Mouse (Mus musculus): Measurements from ENCODE around the gene Cpt1a. TPM values are rescaled to one million over a fixed set of nuclear protein-coding genes. Genes with fewer than 3 reads are reported as not detected.
A peak's percentile ranks its signal among the peaks of the same experiment; 100 is the strongest.

Gene Cpt1a
- polyA plus RNA-seq (2014; fragmentation: Nextera tagmentation; extraction: Ambion mirVana): 14.5 and 15.1 TPM in 2 replicates

GRCm38 (mm10) chr19:3322261-3322969, at the start of gene Cpt1a:
Gene Cpt1a, plus strand, starts transcription at chr19:3322334.
- peak within 1 kb of the TSS; percentile 66 for H3K9ac ChIP-seq (ENCODE audit: low read length)
- H3K4me1 ChIP-seq (ENCODE audit: control insufficient read depth, insufficient read depth, low read length): peaks cover 20% of the 10 kb centered on the region
- DNase-seq (ENCODE audit: low spot score) (peak; percentile 22), ATAC-seq (no peak)
- H3K27me3 ChIP-seq (replicated peaks; ENCODE audit: control insufficient read depth, insufficient read depth, low read length): peaks cover 25% of the 10 kb centered on the region
- 6% methylated on average over 26 of the region's 26 CpGs for WGBS
- peak within 1 kb of the TSS; percentile 87 for H3K4me2 ChIP-seq (ENCODE audit: low read length)
- no peak within 1 kb of the TSS for H3K27ac ChIP-seq (ENCODE audit: low read depth, low read length)
- peak within 1 kb of the TSS; percentile 50 for H3K4me3 ChIP-seq (ENCODE audit: low read depth, low read length)
- no peaks in the 10 kb centered on the region for H3K36me3 ChIP-seq (ENCODE audit: control insufficient read depth, insufficient read depth, low read length)
- no peaks in the 10 kb centered on the region for H3K9me3 ChIP-seq (replicated peaks; ENCODE audit: control insufficient read depth, low read length)

GRCm38 (mm10) chr19:3273331-3273730, 48.8 kb upstream of the Cpt1a start:
- no peaks in the 10 kb centered on the region for H3K27me3 ChIP-seq (replicated peaks; ENCODE audit: control insufficient read depth, insufficient read depth, low read length)
- H3K27ac ChIP-seq (ENCODE audit: low read depth, low read length): no peak overlapping the region
- WGBS: 95% methylated on average over 9 of the region's 9 CpGs
- DNase-seq (ENCODE audit: low spot score) (no peak), ATAC-seq (no peak)
- H3K36me3 ChIP-seq (ENCODE audit: control insufficient read depth, insufficient read depth, low read length): peaks cover 94% of the 10 kb centered on the region
- no peak overlapping the region for H3K9ac ChIP-seq (ENCODE audit: low read length)
- H3K4me1 ChIP-seq (ENCODE audit: control insufficient read depth, insufficient read depth, low read length): no peaks in the 10 kb centered on the region
- H3K9me3 ChIP-seq (replicated peaks; ENCODE audit: control insufficient read depth, low read length): no peaks in the 10 kb centered on the region
- no peak overlapping the region for H3K4me2 ChIP-seq (ENCODE audit: low read length)
- H3K4me3 ChIP-seq (ENCODE audit: low read depth, low read length): no peak overlapping the region

GRCm38 (mm10) chr19:3275744-3276365, 46.3 kb upstream of the Cpt1a start:
- no peaks in the 10 kb centered on the region for H3K4me1 ChIP-seq (ENCODE audit: control insufficient read depth, insufficient read depth, low read length)
- 93% methylated on average over 3 of the region's 3 CpGs for WGBS
- no peak overlapping the region for H3K4me3 ChIP-seq (ENCODE audit: low read depth, low read length)
- no peaks in the 10 kb centered on the region for H3K27me3 ChIP-seq (replicated peaks; ENCODE audit: control insufficient read depth, insufficient read depth, low read length)
- no peak overlapping the region for H3K9ac ChIP-seq (ENCODE audit: low read length)
- ATAC-seq (no peak), DNase-seq (ENCODE audit: low spot score) (no peak)
- H3K4me2 ChIP-seq (ENCODE audit: low read length): no peak overlapping the region
- H3K36me3 ChIP-seq (ENCODE audit: control insufficient read depth, insufficient read depth, low read length): peaks cover 88% of the 10 kb centered on the region
- no peak overlapping the region for H3K27ac ChIP-seq (ENCODE audit: low read depth, low read length)
- no peaks in the 10 kb centered on the region for H3K9me3 ChIP-seq (replicated peaks; ENCODE audit: control insufficient read depth, low read length)

- 81% methylated on average over 4 of the region's 4 CpGs for WGBS
- H3K36me3 ChIP-seq (ENCODE audit: control insufficient read depth, insufficient read depth, low read length): peaks cover 51% of the 10 kb centered on the region
Observed at GRCm38 (mm10) chr19:3281886-3282285, 40.2 kb upstream of the Cpt1a start.

GRCm38 (mm10) chr19:3282572-3283467, 39.3 kb upstream of the Cpt1a start, which contains the start of the genes Mrpl21 and Ighmbp2:
Gene Mrpl21, plus strand, starts transcription at chr19:3282901.
Gene Ighmbp2, minus strand, starts transcription at chr19:3283017.
- Histone ChIP-seq H3K4me1 (ENCODE audit: control insufficient read depth, insufficient read depth, low read length) (peaks cover 15% of the 10 kb centered on the region), H3K9ac (ENCODE audit: low read length) (peak within 1 kb of the TSS; percentile 89), H3K27ac (ENCODE audit: low read depth, low read length) (peak within 1 kb of the TSS; percentile 71; the same call in 1 of the 2 replicates), H3K4me3 (ENCODE audit: low read depth, low read length) (peak within 1 kb of the TSS; percentile 77), H3K4me2 (ENCODE audit: low read length) (peak within 1 kb of the TSS; percentile 80), H3K9me3 (replicated peaks; ENCODE audit: control insufficient read depth, low read length) (no peaks in the 10 kb centered on the region), H3K36me3 (ENCODE audit: control insufficient read depth, insufficient read depth, low read length) (peaks cover 51% of the 10 kb centered on the region), H3K27me3 (replicated peaks; ENCODE audit: control insufficient read depth, insufficient read depth, low read length) (no peaks in the 10 kb centered on the region)
- ATAC-seq (peak; percentile 97), DNase-seq (ENCODE audit: low spot score) (peak; percentile 95)
- WGBS: under 1% methylated on average over 49 of the region's 49 CpGs

More at GRCm38 (mm10) chr19:3281886-3282285, 40.2 kb upstream of the Cpt1a start:
- Histone ChIP-seq H3K4me2 (ENCODE audit: low read length) (peak overlapping the region; percentile 80), H3K27me3 (replicated peaks; ENCODE audit: control insufficient read depth, insufficient read depth, low read length) (no peaks in the 10 kb centered on the region), H3K9ac (ENCODE audit: low read length) (peak overlapping the region; percentile 89), H3K4me1 (ENCODE audit: control insufficient read depth, insufficient read depth, low read length) (peaks cover 15% of the 10 kb centered on the region), H3K9me3 (replicated peaks; ENCODE audit: control insufficient read depth, low read length) (no peaks in the 10 kb centered on the region), H3K4me3 (ENCODE audit: low read depth, low read length) (peak overlapping the region; percentile 77), H3K27ac (ENCODE audit: low read depth, low read length) (no peak overlapping the region)
- ATAC-seq (no peak), DNase-seq (ENCODE audit: low spot score) (no peak)

GRCm38 (mm10) chr19:3289006-3289405, 33.1 kb upstream of the Cpt1a start:
- 76% methylated on average over 1 of the region's 1 CpGs for WGBS
- no peak for ATAC-seq
- H3K36me3 ChIP-seq (ENCODE audit: control insufficient read depth, insufficient read depth, low read length): peaks cover 61% of the 10 kb centered on the region

GRCm38 (mm10) chr19:3292028-3292427, 30.1 kb upstream of the Cpt1a start:
- Histone ChIP-seq H3K27me3 (replicated peaks; ENCODE audit: control insufficient read depth, insufficient read depth, low read length) (no peaks in the 10 kb centered on the region), H3K4me1 (ENCODE audit: control insufficient read depth, insufficient read depth, low read length) (no peaks in the 10 kb centered on the region), H3K27ac (ENCODE audit: low read depth, low read length) (no peak overlapping the region), H3K36me3 (ENCODE audit: control insufficient read depth, insufficient read depth, low read length) (peaks cover 43% of the 10 kb centered on the region), H3K4me3 (ENCODE audit: low read depth, low read length) (no peak overlapping the region), H3K9me3 (replicated peaks; ENCODE audit: control insufficient read depth, low read length) (no peaks in the 10 kb centered on the region), H3K9ac (ENCODE audit: low read length) (no peak overlapping the region), H3K4me2 (ENCODE audit: low read length) (no peak overlapping the region)
- WGBS: 67% methylated on average over 2 of the region's 2 CpGs
- peak; percentile 72 for ATAC-seq
- DNase-seq (ENCODE audit: low spot score): peak; percentile 54

More at GRCm38 (mm10) chr19:3289006-3289405, 33.1 kb upstream of the Cpt1a start:
- no peak for DNase-seq (ENCODE audit: low spot score)
- Histone ChIP-seq H3K4me1 (ENCODE audit: control insufficient read depth, insufficient read depth, low read length) (no peaks in the 10 kb centered on the region), H3K27me3 (replicated peaks; ENCODE audit: control insufficient read depth, insufficient read depth, low read length) (no peaks in the 10 kb centered on the region), H3K9me3 (replicated peaks; ENCODE audit: control insufficient read depth, low read length) (no peaks in the 10 kb centered on the region), H3K4me3 (ENCODE audit: low read depth, low read length) (no peak overlapping the region), H3K27ac (ENCODE audit: low read depth, low read length) (no peak overlapping the region), H3K4me2 (ENCODE audit: low read length) (no peak overlapping the region), H3K9ac (ENCODE audit: low read length) (no peak overlapping the region)

- H3K27me3 ChIP-seq (replicated peaks; ENCODE audit: control insufficient read depth, insufficient read depth, low read length): no peaks in the 10 kb centered on the region
- no peak for DNase-seq (ENCODE audit: low spot score)
- H3K4me1 ChIP-seq (ENCODE audit: control insufficient read depth, insufficient read depth, low read length): no peaks in the 10 kb centered on the region
- no peak overlapping the region for H3K27ac ChIP-seq (ENCODE audit: low read depth, low read length)
- no peak overlapping the region for H3K9ac ChIP-seq (ENCODE audit: low read length)
- no peak overlapping the region for H3K4me3 ChIP-seq (ENCODE audit: low read depth, low read length)
- H3K36me3 ChIP-seq (ENCODE audit: control insufficient read depth, insufficient read depth, low read length): peaks cover 36% of the 10 kb centered on the region
- no peak for ATAC-seq
- H3K4me2 ChIP-seq (ENCODE audit: low read length): no peak overlapping the region
- H3K9me3 ChIP-seq (replicated peaks; ENCODE audit: control insufficient read depth, low read length): no peaks in the 10 kb centered on the region
- 91% methylated on average over 1 of the region's 1 CpGs for WGBS
Observed at GRCm38 (mm10) chr19:3292993-3293392, 29.1 kb upstream of the Cpt1a start.
